Mouse (Mus musculus) liver, embryonic 16.5 days (tissue): ENCODE data around the gene 4930453N24Rik. TPM values are rescaled to one million over a fixed set of nuclear protein-coding genes. Genes with fewer than 3 reads are reported as not detected.

Experiments used
- ATAC-seq: fragments of 200-750 bp; cut with Nextera tagmentation; 2 replicates; pipeline ENCODE4 v1.8.0; 2017; ENCODE audit warnings: low read depth, mild to moderate bottlenecking, moderate number of reproducible peaks, moderate library complexity
- H3K27ac ChIP-seq: fragments of 300-500 bp; sonication (generic); 2 replicates; pipeline ENCODE4 v1.5.1; 2014; ENCODE audit warnings: mild to moderate bottlenecking, low read length
- H3K27me3 ChIP-seq: fragments of 300-500 bp; sonication (generic); 2 replicates; pipeline ENCODE4 v1.6.1; 2014; ENCODE audit warnings: low read depth, low read length, mixed read lengths; ENCODE audit not compliant: control insufficient read depth, insufficient read depth
- H3K36me3 ChIP-seq: fragments of 300-500 bp; sonication (generic); 2 replicates; pipeline ENCODE4 v1.6.1; 2014; ENCODE audit warnings: mild to moderate bottlenecking; ENCODE audit not compliant: control insufficient read depth, insufficient read depth
- H3K4me1 ChIP-seq: fragments of 300-500 bp; sonication (generic); 2 replicates; pipeline ENCODE4 v1.6.1; 2014; ENCODE audit warnings: low read depth, low read length, mixed read lengths; ENCODE audit not compliant: control insufficient read depth
- H3K4me2 ChIP-seq: fragments of 300-500 bp; sonication (generic); 2 replicates; pipeline ENCODE4 v1.6.1; 2014; ENCODE audit warnings: low read depth, low read length, mixed read lengths
- H3K4me3 ChIP-seq: fragments of 300-500 bp; sonication (generic); 2 replicates; pipeline ENCODE4 v1.5.1; 2014; ENCODE audit warnings: low read depth, mild to moderate bottlenecking, low read length
- H3K9ac ChIP-seq: fragments of 300-500 bp; sonication (generic); 2 replicates; pipeline ENCODE4 v1.6.1; 2014; ENCODE audit warnings: low read depth, low read length
- H3K9me3 ChIP-seq: fragments of 300-500 bp; sonication (generic); replicated peaks from 2 replicates; pipeline ENCODE4 v1.6.1; 2016; ENCODE audit warnings: low read length; ENCODE audit not compliant: control insufficient read depth
- WGBS: fragments of 180-500 bp; shearing (Covaris S2); extraction: QIAGEN DNeasy Blood & Tissue Kit; methylation state at CpG from one replicate; pipeline ENCODE4 v1.1.7; 2014; ENCODE audit not compliant: insufficient replicate concordance; 5-methylcytosine and 5-hydroxymethylcytosine counted together
- polyA plus RNA-seq: library from polyadenylated mRNA; unstranded; fragments of >200 nt; fragmentation: Nextera tagmentation; extraction: Ambion mirVana; gene quantifications from 2 replicates; pipeline ENCODE4 v1.2.1, GENCODE M21; 2015

4930453N24Rik gene
- polyA plus RNA-seq, 1 experiment from 2014 or later: 5.7 TPM

- 78% methylated on average over 8 of the region's 8 CpGs for WGBS
- no peaks in the 10 kb centered on the region for H3K27me3 ChIP-seq
- H3K4me1 ChIP-seq: peaks cover 6% of the 10 kb centered on the region; the same call in 1 of the 2 replicates
- H3K27ac ChIP-seq: no peak overlapping the region
- H3K9ac ChIP-seq: no peak overlapping the region
- peaks cover 12% of the 10 kb centered on the region for H3K36me3 ChIP-seq
- ATAC-seq: no peak
- H3K4me2 ChIP-seq: no peak overlapping the region
- peaks cover 3% of the 10 kb centered on the region; the same call in 1 of the 2 replicates for H3K9me3 ChIP-seq
- H3K4me3 ChIP-seq: no peak overlapping the region
These were observed 4.2 kb downstream of the 4930453N24Rik start for GRCm38 (mm10) chr16:64766696-64767300.

DNA sequence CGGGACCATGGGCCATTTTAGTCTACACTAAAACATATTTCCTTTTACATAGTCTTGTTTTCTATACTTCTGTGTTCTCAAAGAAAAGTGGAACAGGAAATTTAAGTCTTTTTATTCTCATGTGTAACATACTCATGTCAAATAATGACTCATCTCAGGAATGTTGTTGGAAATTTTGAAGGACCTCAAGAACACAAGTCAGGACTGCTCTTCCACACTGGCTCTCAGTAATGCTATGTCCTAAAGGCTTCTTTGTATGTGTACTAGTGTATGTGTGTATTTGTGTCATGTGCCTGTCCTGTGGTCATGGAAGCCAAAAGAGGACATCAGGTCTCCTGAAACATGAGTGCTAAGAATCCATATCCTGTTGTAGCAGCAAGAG lies 11.7 kb downstream of the 4930453N24Rik start:
- WGBS: 23% methylated on average over 1 of the region's 1 CpGs
- H3K27me3 ChIP-seq: no peaks in the 10 kb centered on the region
- H3K4me1 ChIP-seq: no peaks in the 10 kb centered on the region; the same call in 1 of the 2 replicates
- H3K4me2 ChIP-seq: no peak overlapping the region
- H3K36me3 ChIP-seq: peaks cover 9% of the 10 kb centered on the region
- H3K9me3 ChIP-seq: peaks cover 3% of the 10 kb centered on the region; the same call in 1 of the 2 replicates
- no peak overlapping the region for H3K4me3 ChIP-seq
- no peak overlapping the region for H3K9ac ChIP-seq
- H3K27ac ChIP-seq: no peak overlapping the region
- no peak for ATAC-seq

GRCm38 (mm10) chr16:64758561-64759244 lies 12.3 kb downstream of the 4930453N24Rik start:
- ATAC-seq: no peak
- Histone ChIP-seq H3K9ac (no peak overlapping the region), H3K27ac (no peak overlapping the region), H3K4me1 (no peaks in the 10 kb centered on the region; the same call in 1 of the 2 replicates), H3K4me3 (no peak overlapping the region), H3K4me2 (no peak overlapping the region), H3K9me3 (peaks cover 3% of the 10 kb centered on the region; the same call in 1 of the 2 replicates), H3K27me3 (no peaks in the 10 kb centered on the region), H3K36me3 (peaks cover 8% of the 10 kb centered on the region)
- 9% methylated on average over 6 of the region's 6 CpGs for WGBS

DNA sequence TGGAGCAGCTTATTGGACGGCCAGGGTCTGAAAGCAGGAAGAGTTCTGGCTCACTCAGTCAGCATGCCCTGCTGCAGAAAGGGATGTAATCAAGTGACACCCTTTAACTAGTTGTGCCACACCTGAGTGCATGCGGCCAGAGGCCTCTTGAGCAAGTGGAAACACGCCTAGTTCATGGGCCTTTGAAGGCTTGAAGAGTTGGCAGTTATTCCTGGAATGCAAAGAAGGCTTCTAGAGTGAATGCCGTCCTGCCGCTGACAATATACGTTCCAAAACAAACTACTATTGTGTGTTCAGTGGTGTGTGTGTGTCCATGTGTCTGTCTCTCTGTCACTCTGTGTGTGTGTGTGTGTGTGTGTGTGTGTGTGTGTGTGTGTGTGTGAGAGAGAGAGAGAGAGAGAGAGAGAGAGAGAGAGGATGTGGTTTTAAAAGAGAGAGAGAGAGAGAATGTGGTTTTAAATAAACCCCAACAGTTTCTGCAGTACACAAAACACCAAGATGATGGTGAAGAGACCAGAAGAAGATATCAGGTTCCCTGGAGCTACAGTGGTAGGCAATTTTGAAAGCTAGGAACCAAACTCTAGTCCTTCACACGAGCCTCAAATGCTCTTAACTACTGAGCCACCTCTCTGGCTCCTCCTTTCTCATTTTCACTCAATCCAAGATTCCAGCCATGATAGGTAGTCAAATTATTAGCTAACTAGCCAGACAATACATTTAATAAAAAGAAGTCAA lies 13.1 kb downstream of the 4930453N24Rik start:
- Histone ChIP-seq H3K9me3 (no peaks in the 10 kb centered on the region), H3K4me2 (no peak overlapping the region), H3K27ac (no peak overlapping the region), H3K9ac (no peak overlapping the region), H3K4me3 (no peak overlapping the region), H3K27me3 (no peaks in the 10 kb centered on the region), H3K36me3 (peaks cover under 1% of the 10 kb centered on the region), H3K4me1 (no peaks in the 10 kb centered on the region; the same call in 1 of the 2 replicates)
- 65% methylated on average over 7 of the region's 7 CpGs for WGBS
- ATAC-seq: no peak

DNA sequence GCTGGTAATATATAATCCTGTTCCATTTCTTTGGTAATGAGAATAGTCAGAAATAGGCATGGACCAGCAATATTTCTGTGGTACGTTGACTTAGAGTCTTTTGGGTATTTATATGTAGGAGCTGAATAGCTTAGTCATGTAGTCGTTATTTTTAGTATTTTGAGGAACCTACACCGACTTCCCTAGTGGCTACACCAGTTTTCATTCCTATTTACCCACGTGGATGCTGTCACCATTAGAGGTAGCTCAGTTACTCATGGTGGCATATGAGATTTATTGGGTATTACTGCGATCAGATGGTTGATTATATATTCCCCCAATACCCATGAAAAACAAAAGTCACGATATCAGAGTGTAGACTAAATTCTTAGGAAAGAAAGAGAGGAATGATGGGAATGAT lies 14.6 kb downstream of the 4930453N24Rik start:
- no peaks in the 10 kb centered on the region; the same call in 1 of the 2 replicates for H3K4me1 ChIP-seq
- H3K9me3 ChIP-seq: no peaks in the 10 kb centered on the region
- no peak overlapping the region for H3K9ac ChIP-seq
- no peak overlapping the region for H3K4me3 ChIP-seq
- no peaks in the 10 kb centered on the region for H3K36me3 ChIP-seq
- no peak for ATAC-seq
- H3K4me2 ChIP-seq: no peak overlapping the region
- H3K27me3 ChIP-seq: no peaks in the 10 kb centered on the region
- 31% methylated on average over 6 of the region's 6 CpGs for WGBS
- H3K27ac ChIP-seq: no peak overlapping the region

- Histone ChIP-seq H3K36me3 (no peaks in the 10 kb centered on the region), H3K4me2 (no peak overlapping the region), H3K9me3 (no peaks in the 10 kb centered on the region), H3K4me1 (no peaks in the 10 kb centered on the region; the same call in 1 of the 2 replicates), H3K27me3 (no peaks in the 10 kb centered on the region), H3K4me3 (no peak overlapping the region), H3K27ac (no peak overlapping the region), H3K9ac (no peak overlapping the region)
- WGBS: 25% methylated on average over 3 of the region's 3 CpGs
- ATAC-seq: no peak
These were observed 16.2 kb downstream of the 4930453N24Rik start for GRCm38 (mm10) chr16:64754743-64755139.

DNA sequence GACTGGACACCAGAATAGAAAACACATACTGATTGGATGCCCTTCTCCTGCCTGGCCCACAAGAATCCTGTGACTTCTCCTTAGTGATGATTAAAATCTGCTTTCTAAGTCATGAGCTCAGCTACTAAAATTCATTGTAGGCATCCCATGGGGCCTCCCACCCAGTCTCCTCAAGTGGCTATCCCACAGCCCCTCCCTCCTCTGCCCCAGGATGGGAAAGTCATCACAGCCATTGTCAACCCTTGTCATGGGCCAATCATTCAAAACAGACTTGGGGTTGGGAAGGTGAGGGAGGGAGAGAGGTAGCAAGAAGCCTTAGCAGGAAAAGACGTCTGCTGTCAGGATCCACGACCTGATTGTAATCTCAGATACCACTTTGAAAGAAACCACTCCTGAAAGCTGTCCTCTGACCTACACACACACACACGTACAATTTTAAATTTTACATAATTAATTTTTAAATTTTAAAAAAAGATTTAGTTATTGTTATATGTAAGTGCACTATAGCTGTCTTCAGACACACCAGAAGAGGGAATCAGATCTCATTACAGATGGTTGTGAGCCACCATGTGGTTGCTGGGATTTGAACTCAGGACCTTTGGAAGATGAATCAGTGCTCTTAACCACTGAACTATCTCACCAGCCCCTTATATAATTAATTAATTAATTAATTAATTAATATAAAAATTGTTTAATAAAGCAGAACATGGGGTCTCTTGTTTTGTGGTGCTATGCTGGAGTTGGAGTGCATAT lies 16.8 kb downstream of the 4930453N24Rik start:
- Histone ChIP-seq H3K4me3 (no peak overlapping the region), H3K27me3 (no peaks in the 10 kb centered on the region), H3K4me2 (no peak overlapping the region), H3K9ac (no peak overlapping the region), H3K27ac (no peak overlapping the region), H3K36me3 (no peaks in the 10 kb centered on the region), H3K9me3 (no peaks in the 10 kb centered on the region), H3K4me1 (no peaks in the 10 kb centered on the region; the same call in 1 of the 2 replicates)
- WGBS: 36% methylated on average over 3 of the region's 3 CpGs
- no peak for ATAC-seq

DNA sequence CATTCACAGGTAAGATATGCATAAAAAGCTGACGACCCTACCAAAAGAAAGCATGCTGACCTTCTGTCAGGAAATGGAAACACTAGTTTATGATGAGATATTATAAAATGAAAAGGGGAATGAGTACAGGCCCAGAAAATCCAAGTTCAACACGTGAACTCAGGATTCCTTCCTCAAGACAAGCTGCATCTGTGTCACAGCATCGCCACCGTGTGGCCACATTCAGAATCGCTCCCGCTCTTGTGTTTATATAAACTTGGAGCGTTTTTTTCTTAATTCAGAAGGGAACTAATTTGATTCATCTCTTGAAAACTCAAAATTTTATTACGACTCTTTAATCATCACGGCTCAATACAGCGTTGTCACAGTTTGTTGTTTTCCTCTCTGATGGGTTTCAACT lies 22.7 kb downstream of the 4930453N24Rik start:
- no peak overlapping the region for H3K4me2 ChIP-seq
- no peaks in the 10 kb centered on the region for H3K4me1 ChIP-seq
- H3K36me3 ChIP-seq: no peaks in the 10 kb centered on the region
- H3K27me3 ChIP-seq: no peaks in the 10 kb centered on the region
- H3K9ac ChIP-seq: no peak overlapping the region
- ATAC-seq: no peak
- 5% methylated on average over 10 of the region's 10 CpGs for WGBS
- H3K4me3 ChIP-seq: no peak overlapping the region
- no peak overlapping the region for H3K27ac ChIP-seq
- H3K9me3 ChIP-seq: no peaks in the 10 kb centered on the region
